Mouse (Mus musculus): ENCODE results near the gene Ube2s. TPM values are rescaled to one million over a fixed set of nuclear protein-coding genes. Genes with fewer than 3 reads are reported as not detected.

Ube2s gene
- polyA plus RNA-seq, 1 experiment from 2014 or later = 447 TPM

DNA sequence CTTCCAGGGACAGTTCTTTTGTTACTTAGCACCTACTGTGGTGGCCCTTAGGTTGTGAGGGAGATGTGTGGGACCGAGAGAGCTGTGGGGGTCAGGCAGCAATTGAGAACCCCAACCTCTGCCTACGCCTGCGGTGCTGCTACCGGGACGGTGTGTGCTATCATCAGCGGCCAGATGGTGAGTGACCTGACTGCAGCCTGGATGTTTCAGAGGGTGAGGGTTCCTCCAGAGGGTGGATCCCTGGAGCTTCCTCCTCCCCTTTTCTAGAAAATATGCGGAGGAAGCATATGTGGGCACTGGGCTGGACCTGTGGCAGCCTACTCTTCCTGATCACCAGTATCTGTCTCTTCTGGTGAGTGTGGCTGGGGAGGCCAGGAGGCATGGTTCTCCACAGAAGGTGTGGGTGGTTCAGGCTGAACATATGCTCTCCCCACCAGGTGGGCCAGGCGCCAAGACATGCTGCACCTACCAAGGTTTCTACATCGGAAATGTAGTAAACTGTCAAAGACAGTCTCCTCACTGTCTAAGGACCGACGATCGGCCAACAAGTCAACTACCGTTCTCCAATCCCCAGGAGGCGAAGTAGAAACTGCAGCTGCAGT is 28.6 kb downstream of the Ube2s start:
- WGBS = 66% methylated on average over 14 of the region's 14 CpGs
- Histone ChIP-seq H3K4me1 (peaks cover 21% of the 10 kb centered on the region), H3K27ac (no peak overlapping the region), H3K36me3 (no peaks in the 10 kb centered on the region), H3K27me3 (ENCODE audit: insufficient read depth, poor library complexity, severe bottlenecking) (peaks cover 54% of the 10 kb centered on the region), H3K4me3 (no peak overlapping the region), H3K9me3 (no peaks in the 10 kb centered on the region; the same call in 1 of the 2 replicates)
- DNase-seq (ENCODE audit: low spot score) = no peak

- Histone ChIP-seq H3K27ac (no peak within 1 kb of the TSS), H3K4me1 (peaks cover 28% of the 10 kb centered on the region), H3K36me3 (no peaks in the 10 kb centered on the region), H3K27me3 (ENCODE audit: insufficient read depth, poor library complexity, severe bottlenecking) (peaks cover 63% of the 10 kb centered on the region), H3K4me3 (no peak within 1 kb of the TSS), H3K9me3 (no peaks in the 10 kb centered on the region; the same call in 1 of the 2 replicates)
- 70% methylated on average over 2 of the region's 2 CpGs for WGBS
- DNase-seq (ENCODE audit: low spot score) = no peak
Measured at GRCm38 (mm10) chr7:4782759-4783158, 29.6 kb downstream of the Ube2s start, which contains the start of the genes Il11 and Tmem190. Gene Il11, minus strand, starts transcription at chr7:4782859. Gene Tmem190, plus strand, starts transcription at chr7:4782937.

- Histone ChIP-seq H3K4me1 (peaks cover 34% of the 10 kb centered on the region), H3K9me3 (no peaks in the 10 kb centered on the region; the same call in 1 of the 2 replicates), H3K27ac (no peak overlapping the region), H3K4me3 (no peak overlapping the region), H3K36me3 (no peaks in the 10 kb centered on the region), H3K27me3 (ENCODE audit: insufficient read depth, poor library complexity, severe bottlenecking) (peaks cover 68% of the 10 kb centered on the region)
- no peak for DNase-seq (ENCODE audit: low spot score)
- 40% methylated on average over 3 of the region's 3 CpGs for WGBS
Measured at GRCm38 (mm10) chr7:4782130-4782529, 30.3 kb downstream of the Ube2s start.

- Histone ChIP-seq H3K36me3 (no peaks in the 10 kb centered on the region), H3K27me3 (ENCODE audit: insufficient read depth, poor library complexity, severe bottlenecking) (peaks cover 90% of the 10 kb centered on the region), H3K4me3 (no peak overlapping the region), H3K4me1 (peaks cover 40% of the 10 kb centered on the region), H3K27ac (no peak overlapping the region), H3K9me3 (no peaks in the 10 kb centered on the region; the same call in 1 of the 2 replicates)
- no peak for DNase-seq (ENCODE audit: low spot score)
- 38% methylated on average over 5 of the region's 5 CpGs for WGBS
Measured at GRCm38 (mm10) chr7:4779921-4780320, 32.5 kb downstream of the Ube2s start.

DNA sequence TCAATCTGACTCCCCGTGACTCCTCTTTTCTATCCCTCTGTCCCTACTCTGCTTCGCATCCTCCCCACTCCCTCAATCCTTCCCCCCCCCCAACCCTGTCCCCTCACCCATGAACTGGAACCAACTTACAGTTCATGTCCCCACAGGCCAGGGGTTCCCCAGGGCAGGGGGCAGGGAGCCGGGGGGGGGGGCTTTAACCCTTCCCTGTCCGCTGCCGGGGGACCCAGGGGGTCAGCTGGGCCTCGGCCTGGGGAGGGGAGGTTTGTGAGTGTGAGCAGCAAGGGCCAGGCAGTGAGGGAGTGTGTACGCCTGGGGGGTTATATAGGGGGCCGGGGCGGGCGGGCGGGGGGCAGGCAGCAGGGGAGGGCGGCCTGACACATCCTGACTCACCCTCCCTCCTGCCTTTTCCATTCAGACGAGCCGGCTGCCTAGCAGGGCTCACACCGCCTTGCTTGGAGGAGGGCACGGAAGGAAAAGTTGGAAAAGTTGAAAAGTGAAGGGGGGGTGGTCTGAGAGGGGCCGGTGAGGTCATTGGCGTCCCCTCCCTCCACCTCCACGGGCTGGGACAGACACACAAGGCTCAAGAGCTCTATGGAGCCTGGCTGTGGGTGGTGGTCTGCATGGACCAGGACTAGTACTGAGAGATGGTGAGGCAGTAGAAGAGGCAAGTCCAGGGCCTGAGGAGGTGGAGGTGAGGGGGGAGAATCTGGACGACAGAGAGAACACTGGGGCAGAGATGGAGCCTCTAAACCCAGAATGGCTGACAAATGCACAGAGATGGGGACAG is 34.3 kb downstream of the Ube2s start:
- DNase-seq (ENCODE audit: low spot score) = no peak
- WGBS = 3% methylated on average over 20 of the region's 20 CpGs
- peaks cover 40% of the 10 kb centered on the region for H3K4me1 ChIP-seq
- peaks cover 95% of the 10 kb centered on the region for H3K27me3 ChIP-seq (ENCODE audit: insufficient read depth, poor library complexity, severe bottlenecking)
- peak overlapping the region; percentile 24; the same call in 1 of the 2 replicates for H3K4me3 ChIP-seq
- H3K27ac ChIP-seq = no peak overlapping the region
- no peaks in the 10 kb centered on the region; the same call in 1 of the 2 replicates for H3K9me3 ChIP-seq
- H3K36me3 ChIP-seq = no peaks in the 10 kb centered on the region

GRCm38 (mm10) chr7:4776861-4777830 is 35.2 kb downstream of the Ube2s start:
- peak; percentile 85 for DNase-seq (ENCODE audit: low spot score)
- Histone ChIP-seq H3K27me3 (ENCODE audit: insufficient read depth, poor library complexity, severe bottlenecking) (peaks cover 86% of the 10 kb centered on the region), H3K36me3 (no peaks in the 10 kb centered on the region), H3K27ac (peak overlapping the region; percentile 56; the same call in 1 of the 2 replicates), H3K9me3 (no peaks in the 10 kb centered on the region; the same call in 1 of the 2 replicates), H3K4me3 (peak overlapping the region; percentile 52), H3K4me1 (peaks cover 37% of the 10 kb centered on the region)
- under 1% methylated on average over 30 of the region's 56 CpGs for WGBS

DNA sequence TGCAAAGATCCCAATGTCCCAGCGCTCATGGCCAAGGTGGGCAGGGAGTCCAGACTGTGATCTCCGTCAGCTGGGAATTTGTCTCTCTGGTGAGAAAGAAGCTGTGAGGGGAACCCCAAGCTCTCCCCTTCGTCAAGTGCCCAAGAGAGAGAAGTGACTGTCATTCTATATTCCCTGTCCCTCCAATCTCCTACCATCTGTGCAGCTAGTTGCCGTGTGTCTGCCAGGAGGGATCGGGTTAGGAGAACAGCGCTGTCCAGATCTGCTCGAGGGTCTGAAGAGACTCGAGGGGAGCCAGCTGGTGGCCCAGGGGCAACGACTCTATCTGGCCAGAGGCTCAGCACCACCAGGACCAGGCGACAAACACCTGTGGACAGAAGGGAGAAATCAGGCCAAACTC is 36.3 kb downstream of the Ube2s start:
- H3K36me3 ChIP-seq = no peaks in the 10 kb centered on the region
- no peak overlapping the region for H3K4me3 ChIP-seq
- H3K4me1 ChIP-seq = peaks cover 31% of the 10 kb centered on the region
- peaks cover 80% of the 10 kb centered on the region for H3K27me3 ChIP-seq (ENCODE audit: insufficient read depth, poor library complexity, severe bottlenecking)
- no peak overlapping the region for H3K27ac ChIP-seq
- DNase-seq (ENCODE audit: low spot score) = no peak
- WGBS = 49% methylated on average over 10 of the region's 10 CpGs
- no peaks in the 10 kb centered on the region; the same call in 1 of the 2 replicates for H3K9me3 ChIP-seq

DNA sequence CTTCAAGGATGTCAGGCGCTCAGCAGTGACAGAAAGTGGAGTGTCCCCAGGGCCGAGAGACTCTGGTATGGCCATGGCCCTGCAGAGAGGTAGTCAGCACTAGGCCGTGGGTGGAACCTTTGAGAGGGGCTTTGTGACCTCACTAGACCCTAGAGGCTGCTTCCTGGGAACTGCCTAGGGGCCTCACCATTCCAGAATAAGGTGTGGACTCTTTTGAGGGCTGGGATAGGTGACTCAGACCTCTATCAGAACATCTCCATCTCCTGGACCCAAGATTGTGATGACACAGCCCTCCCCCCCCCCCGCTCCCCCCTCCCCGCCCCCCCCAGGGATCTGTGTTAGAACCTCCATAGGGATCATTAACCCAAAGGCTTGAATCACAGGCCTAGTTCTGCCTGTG is 41.2 kb downstream of the Ube2s start, which contains the start of gene Fam71e2:
Gene Fam71e2, minus strand, starts transcription at position 101 of the 400 bp plus-strand sequence.
- no peak within 1 kb of the TSS for H3K4me3 ChIP-seq
- peaks cover 36% of the 10 kb centered on the region for H3K27me3 ChIP-seq (ENCODE audit: insufficient read depth, poor library complexity, severe bottlenecking)
- H3K36me3 ChIP-seq = no peaks in the 10 kb centered on the region
- no peak within 1 kb of the TSS for H3K27ac ChIP-seq
- WGBS = 65% methylated on average over 3 of the region's 5 CpGs
- DNase-seq (ENCODE audit: low spot score) = no peak
- no peaks in the 10 kb centered on the region for H3K9me3 ChIP-seq
- H3K4me1 ChIP-seq = no peaks in the 10 kb centered on the region

- no peaks in the 10 kb centered on the region for H3K36me3 ChIP-seq
- DNase-seq (ENCODE audit: low spot score) = no peak
- H3K27ac ChIP-seq = no peak overlapping the region
- no peaks in the 10 kb centered on the region for H3K9me3 ChIP-seq
- H3K27me3 ChIP-seq (ENCODE audit: insufficient read depth, poor library complexity, severe bottlenecking) = peaks cover 2% of the 10 kb centered on the region; the same call in 1 of the 2 replicates
- WGBS = 31% methylated on average over 4 of the region's 4 CpGs
- H3K4me1 ChIP-seq = 0 out of 2 replicates have a peak, but pooled peaks cover 3% of the 10 kb centered on the region
- H3K4me3 ChIP-seq = no peak overlapping the region
Measured at GRCm38 (mm10) chr7:4764946-4765710, 47.3 kb downstream of the Ube2s start.

DNA sequence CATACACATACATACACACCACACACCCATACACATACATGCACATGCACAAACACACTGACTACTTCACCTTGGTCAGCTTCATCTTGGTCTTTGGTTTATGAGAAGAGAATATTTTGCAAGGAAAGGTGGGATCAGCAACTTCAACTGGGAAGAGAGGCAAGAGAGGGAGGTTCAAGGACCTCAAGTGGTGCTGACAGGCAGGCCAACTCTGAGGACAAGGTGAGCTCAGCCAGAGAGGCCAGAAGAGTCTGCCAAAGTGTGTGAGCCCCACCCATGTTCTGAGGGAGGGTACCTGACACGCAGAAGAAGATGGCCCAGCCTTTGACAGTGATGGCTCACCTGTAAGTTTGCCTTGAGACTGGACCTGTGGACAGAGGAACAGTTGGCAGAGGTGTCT is 52.7 kb downstream of the Ube2s start:
- Histone ChIP-seq H3K4me1 (no peaks in the 10 kb centered on the region), H3K36me3 (no peaks in the 10 kb centered on the region), H3K27ac (no peak overlapping the region), H3K9me3 (no peaks in the 10 kb centered on the region), H3K27me3 (ENCODE audit: insufficient read depth, poor library complexity, severe bottlenecking) (no peaks in the 10 kb centered on the region), H3K4me3 (no peak overlapping the region)
- DNase-seq (ENCODE audit: low spot score) = no peak
- WGBS = 21% methylated on average over 1 of the region's 1 CpGs

DNA sequence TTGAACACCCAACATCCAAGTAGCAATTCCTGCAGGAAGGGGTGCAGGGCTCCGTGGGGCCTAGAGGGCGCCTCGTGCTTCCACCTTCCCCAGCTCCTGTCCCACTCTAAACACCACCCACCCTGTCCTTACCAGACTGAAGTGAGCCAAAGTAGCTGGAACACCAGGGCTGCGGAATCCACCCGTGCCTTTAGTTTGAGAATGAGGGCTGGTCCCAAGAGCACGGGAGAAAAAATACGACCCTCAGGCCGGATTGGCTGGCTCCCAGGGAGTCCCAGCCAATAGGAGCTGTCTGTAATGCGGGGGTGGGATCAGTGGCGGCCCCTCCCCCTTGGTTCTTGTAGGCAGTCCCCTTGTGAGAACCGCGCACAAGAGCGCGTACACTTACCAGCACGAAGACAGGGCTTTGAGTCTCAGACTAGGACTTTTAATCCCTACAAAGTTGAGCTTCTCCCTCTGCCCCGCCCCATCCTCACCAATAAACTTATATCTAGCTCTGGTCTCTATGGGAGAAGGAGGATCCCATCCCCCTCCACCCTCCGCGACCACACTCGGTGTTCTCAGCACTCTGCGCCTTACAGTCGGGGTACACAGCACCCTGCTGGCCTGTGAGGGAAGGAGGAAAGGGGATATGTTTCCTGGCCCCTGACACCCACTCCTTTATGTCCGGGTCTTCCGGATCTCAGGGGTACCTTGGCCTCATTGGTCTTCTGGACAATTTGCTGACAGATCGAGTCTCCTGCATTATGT is 59.4 kb downstream of the Ube2s start, which contains the start of gene Cox6b2:
Gene Cox6b2, minus strand, starts transcription at position 274 of the 750 bp plus-strand sequence.
- WGBS = 4% methylated on average over 24 of the region's 24 CpGs
- Histone ChIP-seq H3K4me1 (peaks cover 20% of the 10 kb centered on the region), H3K9me3 (no peaks in the 10 kb centered on the region), H3K4me3 (peak within 1 kb of the TSS; percentile 61), H3K36me3 (no peaks in the 10 kb centered on the region), H3K27ac (peak within 1 kb of the TSS; percentile 83), H3K27me3 (ENCODE audit: insufficient read depth, poor library complexity, severe bottlenecking) (0 out of 2 replicates have a peak, but pooled peaks cover 8% of the 10 kb centered on the region)
- DNase-seq (ENCODE audit: low spot score) = peak; percentile 96

Measured in heart, embryonic 10.5 days (tissue).